Mouse (Mus musculus) limb, embryonic 14.5 days (tissue): ENCODE results near the gene Ddx24. TPM values are rescaled to one million over a fixed set of nuclear protein-coding genes. Genes with fewer than 3 reads are reported as not detected.

Experiments
- ATAC-seq: fragments of 200-750 bp; cut with Nextera tagmentation; 2 replicates; pipeline ENCODE4 v1.8.0; 2017; ENCODE audit warnings: low read depth, moderate number of reproducible peaks, moderate TSS enrichment; ENCODE audit not compliant: low FRiP score
- DNase-seq: peaks from one replicate; pipeline ENCODE4 v3.0.0-alpha.2; 2015; ENCODE audit warnings: low spot score
- H3K27ac ChIP-seq: fragments of 300-500 bp; sonication (generic); replicated peaks from 2 replicates; pipeline ENCODE4 v1.5.1; 2014; ENCODE audit warnings: low read depth, mild to moderate bottlenecking, low read length, moderate library complexity, mixed read lengths
- H3K27me3 ChIP-seq: fragments of 300-500 bp; sonication (generic); 2 replicates; pipeline ENCODE4 v1.6.1; 2014; ENCODE audit warnings: low read length, mixed read lengths; ENCODE audit not compliant: control insufficient read depth, insufficient read depth
- H3K36me3 ChIP-seq: fragments of 300-500 bp; sonication (generic); 2 replicates; pipeline ENCODE4 v1.6.1; 2014; ENCODE audit warnings: mild to moderate bottlenecking, low read length, moderate library complexity, mixed read lengths; ENCODE audit not compliant: control insufficient read depth, insufficient read depth
- H3K4me1 ChIP-seq: fragments of 300-500 bp; sonication (generic); 2 replicates; pipeline ENCODE4 v1.6.1; 2014; ENCODE audit warnings: antibody characterized with exemption, low read length, mixed read lengths; ENCODE audit not compliant: control insufficient read depth, insufficient read depth
- H3K4me2 ChIP-seq: fragments of 300-500 bp; sonication (generic); replicated peaks from 2 replicates; pipeline ENCODE4 v1.6.1; 2014; ENCODE audit warnings: low read depth, mild to moderate bottlenecking, low read length, moderate library complexity; ENCODE audit not compliant: severe bottlenecking
- H3K4me3 ChIP-seq: fragments of 300-500 bp; sonication (generic); replicated peaks from 2 replicates; pipeline ENCODE4 v1.5.1; 2014; ENCODE audit warnings: low read length
- H3K9ac ChIP-seq: fragments of 300-500 bp; sonication (generic); 2 replicates; pipeline ENCODE4 v1.6.1; 2014; ENCODE audit warnings: mild to moderate bottlenecking, low read depth, low read length, moderate library complexity; ENCODE audit not compliant: severe bottlenecking
- H3K9me3 ChIP-seq: fragments of 300-500 bp; sonication (generic); 2 replicates; pipeline ENCODE4 v1.6.1; 2016; ENCODE audit warnings: low read length; ENCODE audit not compliant: control insufficient read depth
- POLR2A ChIP-seq: fragments of 200-500 bp; IDR thresholded peaks from 2 replicates; pipeline ENCODE4 v1.8.0; 2012; ENCODE audit warnings: inconsistent platforms, mild to moderate bottlenecking, moderate library complexity, borderline replicate concordance; ENCODE audit not compliant: insufficient read depth, insufficient read length; ENCODE audit errors: extremely low read depth
- WGBS: fragments of 180-500 bp; shearing (Covaris S2); extraction: QIAGEN DNeasy Blood & Tissue Kit; methylation state at CpG from one replicate; pipeline ENCODE4 v1.1.7; 2014; 5-methylcytosine and 5-hydroxymethylcytosine counted together
- polyA plus RNA-seq, 2 experiments: library from polyadenylated mRNA; depleted of rRNA in 1 of 2; stranded (reverse) in 1 of 2; unstranded in 1 of 2; fragments of >200 nt; fragmentation: Nextera tagmentation in 1 of 2; extraction: Ambion mirVana in 1 of 2; gene quantifications; 2 replicates each; pipeline versions ENCODE4 v1.2.1 to v1.2.3; 2012 to 2014

Gene Ddx24
- polyA plus RNA-seq, 2 experiments: 53.2 to 81.5 TPM

- H3K27me3 ChIP-seq: no peaks in the 10 kb centered on the region
- ATAC-seq (peak; percentile 78), DNase-seq (peak; percentile 69)
- no peak overlapping the region for H3K4me3 ChIP-seq
- 11% methylated on average over 18 of the region's 18 CpGs for WGBS
- no peak overlapping the region for H3K27ac ChIP-seq
- no peaks in the 10 kb centered on the region for H3K4me1 ChIP-seq
- H3K9ac ChIP-seq: 0 out of 2 replicates have a peak overlapping the region, but pooled peaks have one; percentile 12
- no peak for TF ChIP-seq POLR2A
- H3K4me2 ChIP-seq: no peak overlapping the region
- H3K9me3 ChIP-seq: no peaks in the 10 kb centered on the region
- no peaks in the 10 kb centered on the region for H3K36me3 ChIP-seq
These were observed 57.9 kb downstream of the Ddx24 start for GRCm38 (mm10) chr12:103367620-103368325.

GRCm38 (mm10) chr12:103367171-103367570, 58.5 kb downstream of the Ddx24 start:
- Histone ChIP-seq H3K4me3 (no peak overlapping the region), H3K9ac (no peak overlapping the region), H3K9me3 (no peaks in the 10 kb centered on the region), H3K27me3 (no peaks in the 10 kb centered on the region), H3K4me2 (no peak overlapping the region), H3K36me3 (no peaks in the 10 kb centered on the region), H3K4me1 (no peaks in the 10 kb centered on the region), H3K27ac (no peak overlapping the region)
- DNase-seq (no peak), ATAC-seq (no peak)
- 85% methylated on average over 2 of the region's 2 CpGs for WGBS
- no peak for TF ChIP-seq POLR2A

- H3K36me3 ChIP-seq: no peaks in the 10 kb centered on the region
- no peak overlapping the region for H3K4me2 ChIP-seq
- WGBS: 70% methylated on average over 3 of the region's 3 CpGs
- ATAC-seq (no peak), DNase-seq (no peak)
- H3K4me3 ChIP-seq: no peak overlapping the region
- TF ChIP-seq POLR2A: no peak
- H3K4me1 ChIP-seq: no peaks in the 10 kb centered on the region
- H3K27me3 ChIP-seq: no peaks in the 10 kb centered on the region
- H3K9me3 ChIP-seq: no peaks in the 10 kb centered on the region
- H3K9ac ChIP-seq: no peak overlapping the region
- no peak overlapping the region for H3K27ac ChIP-seq
These were observed 63.3 kb downstream of the Ddx24 start for GRCm38 (mm10) chr12:103362336-103362735.

GRCm38 (mm10) chr12:103361539-103362307, 63.9 kb downstream of the Ddx24 start:
- H3K4me1 ChIP-seq: no peaks in the 10 kb centered on the region
- no peak overlapping the region for H3K27ac ChIP-seq
- H3K9ac ChIP-seq: no peak overlapping the region
- H3K9me3 ChIP-seq: no peaks in the 10 kb centered on the region
- no peaks in the 10 kb centered on the region for H3K27me3 ChIP-seq
- TF ChIP-seq POLR2A: no peak
- DNase-seq: no peak
- 80% methylated on average over 17 of the region's 17 CpGs for WGBS
- no peak overlapping the region for H3K4me2 ChIP-seq
- H3K4me3 ChIP-seq: no peak overlapping the region
- no peaks in the 10 kb centered on the region for H3K36me3 ChIP-seq
- no peak for ATAC-seq

- no peak for ATAC-seq
These were observed 64.8 kb downstream of the Ddx24 start for GRCm38 (mm10) chr12:103360812-103361211.

More at GRCm38 (mm10) chr12:103360812-103361211, 64.8 kb downstream of the Ddx24 start:
- Histone ChIP-seq H3K9ac (no peak overlapping the region), H3K27me3 (no peaks in the 10 kb centered on the region), H3K4me2 (no peak overlapping the region), H3K4me1 (no peaks in the 10 kb centered on the region), H3K9me3 (no peaks in the 10 kb centered on the region), H3K36me3 (no peaks in the 10 kb centered on the region), H3K4me3 (no peak overlapping the region), H3K27ac (no peak overlapping the region)
- 76% methylated on average over 8 of the region's 8 CpGs for WGBS
- TF ChIP-seq POLR2A: no peak
- DNase-seq: no peak
